Mouse (Mus musculus): ENCODE data around the gene Slc29a3.

DNA sequence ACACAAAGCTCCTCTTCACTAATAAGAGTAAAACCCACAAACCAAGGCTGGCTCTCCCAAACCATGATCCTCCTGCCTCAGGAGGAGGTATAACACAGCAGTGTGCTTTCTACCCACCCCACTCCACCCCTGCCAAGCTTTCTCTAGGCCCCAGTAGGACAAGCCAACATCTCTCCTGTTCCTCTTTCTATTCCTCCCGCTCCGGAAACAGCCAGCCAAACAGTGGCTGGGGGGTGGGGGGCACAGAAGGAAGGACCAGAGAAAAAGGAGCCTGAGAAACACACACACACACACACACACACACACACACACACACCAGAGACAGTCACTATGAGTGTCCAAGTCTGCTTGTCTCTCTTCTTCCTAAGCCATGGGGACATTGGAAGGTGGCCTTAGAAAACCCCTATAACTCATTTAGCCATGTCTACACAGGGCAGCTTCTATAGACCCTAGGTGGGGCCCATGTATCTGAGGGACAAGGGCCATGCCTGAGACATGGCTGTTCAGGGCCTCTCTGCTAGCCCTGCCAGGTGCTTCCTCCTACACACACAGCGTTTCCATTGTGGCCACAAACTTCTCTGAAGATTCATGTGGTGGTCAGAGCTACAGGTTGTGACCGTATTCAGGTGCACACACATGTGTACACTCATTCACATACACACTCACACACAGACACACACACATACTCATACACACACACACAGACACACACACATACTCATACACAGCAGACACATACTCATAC, 12.8 kb downstream of the Slc29a3 start:
- TF ChIP-seq CTCF (IDR thresholded peaks at IDR 0.05; ENCODE audit: borderline replicate concordance, insufficient read depth, low read depth, low read length) (no peak), POLR2A (IDR thresholded peaks at IDR 0.05; ENCODE audit: borderline replicate concordance, insufficient read depth, low read length) (no peak)
